Mouse (Mus musculus): ENCODE measurements around the gene Tia1. TPM values are rescaled to one million over a fixed set of nuclear protein-coding genes. Genes with fewer than 3 reads are reported as not detected.

The Tia1 gene
- polyA plus RNA-seq, 1 experiment from 2014 or later: 313 TPM

- Histone ChIP-seq H3K27ac (ENCODE audit: low read length) (peak overlapping the region; percentile 100), H3K4me1 (ENCODE audit: control insufficient read depth, insufficient read depth, low read length) (peaks cover 18% of the 10 kb centered on the region), H3K27me3 (ENCODE audit: control insufficient read depth, insufficient read depth, low read depth, low read length) (no peaks in the 10 kb centered on the region), H3K36me3 (ENCODE audit: control insufficient read depth, insufficient read depth, low read length) (no peaks in the 10 kb centered on the region), H3K9ac (ENCODE audit: low read depth, low read length) (peak overlapping the region; percentile 100; the same call in 1 of the 2 replicates), H3K4me3 (ENCODE audit: low read depth, low read length) (peak overlapping the region; percentile 83), H3K9me3 (replicated peaks; ENCODE audit: control insufficient read depth, low read length, poor library complexity, severe bottlenecking) (no peaks in the 10 kb centered on the region), H3K4me2 (ENCODE audit: low read length) (peak overlapping the region; percentile 57)
- peak; percentile 80 for ATAC-seq
- WGBS: under 1% methylated on average over 15 of the region's 15 CpGs
Measured at GRCm38 (mm10) chr6:86403728-86404099, 305 bp upstream of the Tia1 start.

GRCm38 (mm10) chr6:86404996-86405395 is 977 bp downstream of the Tia1 start:
- peaks cover 18% of the 10 kb centered on the region for H3K4me1 ChIP-seq (ENCODE audit: control insufficient read depth, insufficient read depth, low read length)
- H3K27ac ChIP-seq (ENCODE audit: low read length): peak overlapping the region; percentile 100
- H3K9ac ChIP-seq (ENCODE audit: low read depth, low read length): peak overlapping the region; percentile 100
- H3K36me3 ChIP-seq (ENCODE audit: control insufficient read depth, insufficient read depth, low read length): no peaks in the 10 kb centered on the region
- H3K4me3 ChIP-seq (ENCODE audit: low read depth, low read length): peak overlapping the region; percentile 83
- 0% methylated on average over 11 of the region's 11 CpGs for WGBS
- no peaks in the 10 kb centered on the region for H3K27me3 ChIP-seq (ENCODE audit: control insufficient read depth, insufficient read depth, low read depth, low read length)
- H3K4me2 ChIP-seq (ENCODE audit: low read length): peak overlapping the region; percentile 86
- no peak for ATAC-seq
- no peaks in the 10 kb centered on the region for H3K9me3 ChIP-seq (replicated peaks; ENCODE audit: control insufficient read depth, low read length, poor library complexity, severe bottlenecking)

GRCm38 (mm10) chr6:86406306-86406705 is 2.3 kb downstream of the Tia1 start:
- Histone ChIP-seq H3K9me3 (replicated peaks; ENCODE audit: control insufficient read depth, low read length, poor library complexity, severe bottlenecking) (no peaks in the 10 kb centered on the region), H3K4me1 (ENCODE audit: control insufficient read depth, insufficient read depth, low read length) (peaks cover 22% of the 10 kb centered on the region), H3K4me2 (ENCODE audit: low read length) (peak overlapping the region; percentile 86), H3K36me3 (ENCODE audit: control insufficient read depth, insufficient read depth, low read length) (no peaks in the 10 kb centered on the region), H3K27ac (ENCODE audit: low read length) (no peak overlapping the region), H3K27me3 (ENCODE audit: control insufficient read depth, insufficient read depth, low read depth, low read length) (no peaks in the 10 kb centered on the region), H3K9ac (ENCODE audit: low read depth, low read length) (peak overlapping the region; percentile 25; the same call in 1 of the 2 replicates), H3K4me3 (ENCODE audit: low read depth, low read length) (peak overlapping the region; percentile 26)
- no peak for ATAC-seq

GRCm38 (mm10) chr6:86418711-86419110 is 14.7 kb downstream of the Tia1 start:
- H3K36me3 ChIP-seq (ENCODE audit: control insufficient read depth, insufficient read depth, low read length): peaks cover 50% of the 10 kb centered on the region
- WGBS: 96% methylated on average over 6 of the region's 6 CpGs

GRCm38 (mm10) chr6:86419239-86419638 is 15.2 kb downstream of the Tia1 start:
- Histone ChIP-seq H3K9ac (ENCODE audit: low read depth, low read length) (no peak overlapping the region), H3K27ac (ENCODE audit: low read length) (no peak overlapping the region), H3K36me3 (ENCODE audit: control insufficient read depth, insufficient read depth, low read length) (peaks cover 52% of the 10 kb centered on the region), H3K4me1 (ENCODE audit: control insufficient read depth, insufficient read depth, low read length) (no peaks in the 10 kb centered on the region), H3K4me2 (ENCODE audit: low read length) (no peak overlapping the region), H3K9me3 (replicated peaks; ENCODE audit: control insufficient read depth, low read length, poor library complexity, severe bottlenecking) (no peaks in the 10 kb centered on the region), H3K4me3 (ENCODE audit: low read depth, low read length) (no peak overlapping the region), H3K27me3 (ENCODE audit: control insufficient read depth, insufficient read depth, low read depth, low read length) (no peaks in the 10 kb centered on the region)
- 95% methylated on average over 3 of the region's 3 CpGs for WGBS
- ATAC-seq: no peak

More at GRCm38 (mm10) chr6:86418711-86419110, 14.7 kb downstream of the Tia1 start:
- Histone ChIP-seq H3K9ac (ENCODE audit: low read depth, low read length) (no peak overlapping the region), H3K4me1 (ENCODE audit: control insufficient read depth, insufficient read depth, low read length) (no peaks in the 10 kb centered on the region), H3K27ac (ENCODE audit: low read length) (no peak overlapping the region), H3K27me3 (ENCODE audit: control insufficient read depth, insufficient read depth, low read depth, low read length) (no peaks in the 10 kb centered on the region), H3K4me3 (ENCODE audit: low read depth, low read length) (no peak overlapping the region), H3K4me2 (ENCODE audit: low read length) (no peak overlapping the region), H3K9me3 (replicated peaks; ENCODE audit: control insufficient read depth, low read length, poor library complexity, severe bottlenecking) (no peaks in the 10 kb centered on the region)
- ATAC-seq: no peak

GRCm38 (mm10) chr6:86420491-86420890 is 16.5 kb downstream of the Tia1 start:
- no peaks in the 10 kb centered on the region for H3K9me3 ChIP-seq (replicated peaks; ENCODE audit: control insufficient read depth, low read length, poor library complexity, severe bottlenecking)
- no peak overlapping the region for H3K4me2 ChIP-seq (ENCODE audit: low read length)
- no peaks in the 10 kb centered on the region for H3K27me3 ChIP-seq (ENCODE audit: control insufficient read depth, insufficient read depth, low read depth, low read length)
- WGBS: 79% methylated on average over 6 of the region's 6 CpGs
- no peaks in the 10 kb centered on the region for H3K4me1 ChIP-seq (ENCODE audit: control insufficient read depth, insufficient read depth, low read length)
- no peak overlapping the region for H3K4me3 ChIP-seq (ENCODE audit: low read depth, low read length)
- H3K27ac ChIP-seq (ENCODE audit: low read length): no peak overlapping the region
- H3K9ac ChIP-seq (ENCODE audit: low read depth, low read length): no peak overlapping the region
- no peak for ATAC-seq
- H3K36me3 ChIP-seq (ENCODE audit: control insufficient read depth, insufficient read depth, low read length): peaks cover 61% of the 10 kb centered on the region

GRCm38 (mm10) chr6:86426358-86426757 is 22.3 kb downstream of the Tia1 start, which contains the start of gene Gm44790:
TSS of gene Gm44790 (plus strand) at chr6:86426658.
- ATAC-seq: no peak
- no peaks in the 10 kb centered on the region for H3K4me1 ChIP-seq (ENCODE audit: control insufficient read depth, insufficient read depth, low read length)
- no peak within 1 kb of the TSS for H3K4me2 ChIP-seq (ENCODE audit: low read length)
- H3K4me3 ChIP-seq (ENCODE audit: low read depth, low read length): no peak within 1 kb of the TSS
- H3K27me3 ChIP-seq (ENCODE audit: control insufficient read depth, insufficient read depth, low read depth, low read length): no peaks in the 10 kb centered on the region
- H3K27ac ChIP-seq (ENCODE audit: low read length): no peak within 1 kb of the TSS
- no peaks in the 10 kb centered on the region for H3K9me3 ChIP-seq (replicated peaks; ENCODE audit: control insufficient read depth, low read length, poor library complexity, severe bottlenecking)
- WGBS: 89% methylated on average over 1 of the region's 1 CpGs
- H3K9ac ChIP-seq (ENCODE audit: low read depth, low read length): no peak within 1 kb of the TSS
- peaks cover 53% of the 10 kb centered on the region for H3K36me3 ChIP-seq (ENCODE audit: control insufficient read depth, insufficient read depth, low read length)

GRCm38 (mm10) chr6:86431531-86431930 is 27.5 kb downstream of the Tia1 start:
- Histone ChIP-seq H3K4me2 (ENCODE audit: low read length) (no peak overlapping the region), H3K9ac (ENCODE audit: low read depth, low read length) (no peak overlapping the region), H3K9me3 (replicated peaks; ENCODE audit: control insufficient read depth, low read length, poor library complexity, severe bottlenecking) (no peaks in the 10 kb centered on the region), H3K4me3 (ENCODE audit: low read depth, low read length) (no peak overlapping the region), H3K4me1 (ENCODE audit: control insufficient read depth, insufficient read depth, low read length) (no peaks in the 10 kb centered on the region), H3K27ac (ENCODE audit: low read length) (no peak overlapping the region), H3K27me3 (ENCODE audit: control insufficient read depth, insufficient read depth, low read depth, low read length) (no peaks in the 10 kb centered on the region), H3K36me3 (ENCODE audit: control insufficient read depth, insufficient read depth, low read length) (peaks cover 49% of the 10 kb centered on the region)
- over 99% methylated on average over 3 of the region's 3 CpGs for WGBS
- ATAC-seq: no peak

GRCm38 (mm10) chr6:86433696-86434095 is 29.7 kb downstream of the Tia1 start:
- no peak overlapping the region for H3K4me3 ChIP-seq (ENCODE audit: low read depth, low read length)
- H3K27me3 ChIP-seq (ENCODE audit: control insufficient read depth, insufficient read depth, low read depth, low read length): no peaks in the 10 kb centered on the region
- H3K36me3 ChIP-seq (ENCODE audit: control insufficient read depth, insufficient read depth, low read length): peaks cover 36% of the 10 kb centered on the region
- no peaks in the 10 kb centered on the region for H3K9me3 ChIP-seq (replicated peaks; ENCODE audit: control insufficient read depth, low read length, poor library complexity, severe bottlenecking)
- H3K4me1 ChIP-seq (ENCODE audit: control insufficient read depth, insufficient read depth, low read length): no peaks in the 10 kb centered on the region; the same call in 1 of the 2 replicates
- WGBS: 100% methylated on average over 1 of the region's 1 CpGs
- no peak overlapping the region for H3K9ac ChIP-seq (ENCODE audit: low read depth, low read length)
- no peak overlapping the region for H3K4me2 ChIP-seq (ENCODE audit: low read length)
- no peak overlapping the region for H3K27ac ChIP-seq (ENCODE audit: low read length)
- no peak for ATAC-seq
